Mouse (Mus musculus): ENCODE measurements around the gene Focad.

Focad gene

GRCm38 (mm10) chr4:88400992-88401313 is 306.5 kb downstream of the Focad start:
- DNase-seq, result no peak

- DNase-seq, result no peak
These were observed 308.5 kb downstream of the Focad start for GRCm38 (mm10) chr4:88402884-88403283.

GRCm38 (mm10) chr4:88406887-88407696 is 312.7 kb downstream of the Focad start:
- peak; percentile 70 to 73 for DNase-seq

GRCm38 (mm10) chr4:88409279-88409678 is 314.9 kb downstream of the Focad start:
- DNase-seq, result no peak

GRCm38 (mm10) chr4:88412331-88412730 is 317.9 kb downstream of the Focad start:
- DNase-seq, result no peak

GRCm38 (mm10) chr4:88415017-88415416 is 320.6 kb downstream of the Focad start:
- DNase-seq, result no peak

- DNase-seq, result no peak
These were observed 324.9 kb downstream of the Focad start for GRCm38 (mm10) chr4:88419378-88419777.

GRCm38 (mm10) chr4:88424563-88424962 is 330.1 kb downstream of the Focad start:
- no peak for DNase-seq

- no peak for DNase-seq
These were observed 333.3 kb downstream of the Focad start for GRCm38 (mm10) chr4:88427630-88428239.

GRCm38 (mm10) chr4:88432412-88433024 is 338.1 kb downstream of the Focad start:
- no peak for DNase-seq

- DNase-seq, result no peak
These were observed 342.2 kb downstream of the Focad start for GRCm38 (mm10) chr4:88436593-88437165.

GRCm38 (mm10) chr4:88437166-88437565 is 342.7 kb downstream of the Focad start:
- no peak for DNase-seq

- no peak for DNase-seq
These were observed 343.5 kb downstream of the Focad start for GRCm38 (mm10) chr4:88437917-88438316.

GRCm38 (mm10) chr4:88438326-88438989 is 344.0 kb downstream of the Focad start, which contains the start of gene Hacd4:
Gene Hacd4 (minus strand): TSS chr4:88438928.
- DNase-seq, result peak; percentile 69

- DNase-seq, result no peak
These were observed 344.5 kb downstream of the Focad start for GRCm38 (mm10) chr4:88438990-88439329.

- no peak for DNase-seq
These were observed 345.3 kb downstream of the Focad start for GRCm38 (mm10) chr4:88439669-88440123.

GRCm38 (mm10) chr4:88440814-88441213 is 346.4 kb downstream of the Focad start:
- DNase-seq, result no peak

- no peak for DNase-seq
These were observed 354.5 kb downstream of the Focad start for GRCm38 (mm10) chr4:88448976-88449375.

GRCm38 (mm10) chr4:88450087-88450765 is 355.8 kb downstream of the Focad start:
- no peak for DNase-seq

- DNase-seq, result no peak
These were observed 363.7 kb downstream of the Focad start for GRCm38 (mm10) chr4:88458093-88458492.

GRCm38 (mm10) chr4:88458673-88459072 is 364.2 kb downstream of the Focad start:
- DNase-seq, result no peak

All from cerebellum, postnatal 14 days (tissue).